Mouse (Mus musculus): ENCODE results near the gene St8sia4.

Gene St8sia4

GRCm38 (mm10) chr1:95667435-95668252 lies at the start of gene St8sia4:
Gene St8sia4, minus strand, starts transcription at chr1:95667571.
- peak; percentile 65 for DNase-seq (ENCODE audit: low read depth, low spot score)

DNA sequence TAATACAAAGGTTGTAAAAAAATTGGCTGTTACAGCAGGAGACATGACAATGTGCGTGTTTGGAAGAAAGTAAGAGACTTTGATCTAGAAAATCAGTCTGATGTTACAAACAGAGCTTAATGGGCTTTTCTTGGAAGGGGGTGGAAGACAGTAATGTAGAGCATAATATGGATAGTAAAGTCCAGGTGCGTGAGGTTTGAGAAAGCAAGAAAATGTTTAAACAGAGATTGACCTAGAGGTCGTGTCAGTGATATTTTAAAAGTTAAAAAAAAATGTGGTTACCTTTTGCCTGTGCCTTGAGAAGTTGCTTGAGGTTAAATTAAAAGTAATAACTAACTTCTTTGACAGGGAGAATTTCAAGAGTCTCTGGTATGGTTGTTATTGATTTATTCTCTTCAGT lies 41.8 kb upstream of the St8sia4 start:
- DNase-seq (ENCODE audit: low read depth, low spot score) = no peak

DNA sequence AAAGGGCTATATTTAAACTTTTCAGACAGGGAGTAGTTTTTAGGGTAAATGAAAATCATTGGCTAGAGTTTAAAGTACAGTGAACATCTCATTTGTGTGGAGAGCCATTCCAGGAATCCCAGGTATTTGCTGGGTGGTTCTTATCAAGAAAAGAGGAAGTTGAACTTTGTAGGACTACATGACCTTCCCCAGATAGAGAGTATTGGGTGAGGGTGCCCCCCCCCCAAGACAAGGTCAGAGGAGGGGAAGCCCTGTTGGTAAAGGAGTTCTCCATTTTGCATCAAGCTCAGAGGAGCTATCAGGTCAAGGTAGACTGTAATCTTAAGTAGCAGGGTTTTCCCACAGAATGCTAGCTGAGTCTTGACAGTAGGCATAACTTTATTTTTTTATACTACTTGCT lies 32.5 kb upstream of the St8sia4 start:
- no peak for DNase-seq (ENCODE audit: low read depth, low spot score)

- no peak for DNase-seq (ENCODE audit: low read depth, low spot score)
Observed at GRCm38 (mm10) chr1:95674052-95674451, 6.7 kb upstream of the St8sia4 start.

DNA sequence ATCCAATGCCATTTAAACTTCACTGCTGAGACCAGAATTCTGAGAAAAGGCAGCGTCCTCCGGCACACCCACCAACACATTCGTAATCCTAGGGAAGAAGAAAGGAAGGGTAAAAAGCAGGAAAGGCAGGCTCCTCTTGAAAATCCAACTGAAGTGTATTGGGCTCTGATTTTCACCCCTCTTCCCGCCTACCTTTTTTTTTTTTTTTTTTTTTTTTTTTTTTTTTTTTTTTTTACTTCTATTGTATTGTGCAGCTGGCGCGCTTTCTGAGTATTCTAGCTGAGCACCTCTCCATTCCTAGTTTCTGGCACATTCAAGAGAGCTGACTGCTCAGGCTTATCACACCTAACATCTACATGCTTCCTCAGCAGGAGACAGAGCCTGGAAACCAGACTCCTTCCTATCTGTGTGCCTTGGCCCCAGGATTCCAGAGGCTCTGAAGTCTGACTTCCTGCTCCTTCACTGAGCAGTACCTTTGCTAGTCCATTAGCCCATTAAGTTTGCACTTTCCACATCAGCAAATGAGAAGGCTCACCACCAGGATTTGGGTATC lies 958 bp upstream of the St8sia4 start:
- no peak for DNase-seq (ENCODE audit: low read depth, low spot score)

- DNase-seq (ENCODE audit: low read depth, low spot score) = no peak
Observed at GRCm38 (mm10) chr1:95666541-95667320, 640 bp downstream of the St8sia4 start.

DNA sequence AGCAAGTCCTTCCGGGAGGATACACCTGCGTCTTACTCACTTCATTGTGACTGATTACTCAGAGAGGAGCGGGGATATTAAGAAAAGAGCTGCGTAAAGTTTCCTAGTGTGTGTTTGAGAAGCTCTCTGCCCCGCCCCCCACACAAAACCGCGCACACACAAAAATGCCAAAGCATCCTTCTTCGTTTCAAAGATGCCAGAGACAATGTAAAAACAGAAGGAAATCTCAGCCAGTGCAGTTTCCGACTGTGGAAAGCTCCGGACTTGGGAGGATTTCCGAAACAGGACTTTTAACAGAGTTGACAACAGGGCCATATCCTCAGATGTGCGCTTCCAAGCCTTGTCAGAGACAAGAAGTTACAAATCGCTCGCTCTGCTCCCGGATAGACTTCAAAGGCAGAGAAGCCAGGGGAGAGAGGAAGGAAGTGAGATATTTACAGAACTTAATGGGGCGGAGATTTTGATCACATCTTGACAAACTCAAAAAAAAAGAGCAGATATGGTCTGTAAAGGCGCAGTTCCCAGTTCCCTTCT lies 1.4 kb downstream of the St8sia4 start:
- no peak for DNase-seq (ENCODE audit: low read depth, low spot score)

DNA sequence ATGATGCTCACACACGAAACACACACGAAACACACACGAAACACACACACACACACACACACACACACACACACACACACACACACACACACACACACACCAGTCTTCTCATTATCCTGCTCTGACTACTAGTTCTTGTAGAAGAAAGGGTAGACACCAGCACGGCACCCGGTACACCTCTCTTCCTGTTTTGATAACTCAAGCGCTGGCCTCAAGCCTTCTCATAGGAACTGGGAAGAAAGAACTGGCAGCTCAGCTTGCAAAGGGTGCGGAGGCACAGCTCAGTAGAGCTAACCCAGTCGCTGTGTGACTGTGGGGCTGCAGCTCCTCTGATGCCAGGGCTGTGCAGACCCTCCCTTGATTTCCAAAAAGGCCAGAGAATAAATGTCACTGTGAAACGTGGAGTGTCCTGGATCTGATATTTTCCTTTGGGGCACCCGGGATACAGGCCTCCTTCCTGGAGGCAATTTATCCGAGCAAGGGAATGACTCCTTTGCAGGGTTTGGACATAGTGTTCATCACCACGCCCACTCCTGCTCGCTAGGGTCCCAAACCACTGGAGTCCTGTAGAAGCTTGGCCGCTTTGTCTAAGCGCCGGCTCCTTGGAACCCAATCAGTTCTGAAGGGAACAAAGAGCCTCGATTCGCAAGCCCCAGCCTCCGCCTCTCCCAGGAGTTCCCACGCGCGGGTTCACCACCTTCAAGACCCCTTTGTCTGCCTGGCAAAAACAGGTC lies 2.2 kb downstream of the St8sia4 start:
- no peak for DNase-seq (ENCODE audit: low read depth, low spot score)

GRCm38 (mm10) chr1:95664321-95664825 lies 3.0 kb downstream of the St8sia4 start:
- no peak for DNase-seq (ENCODE audit: low read depth, low spot score)

GRCm38 (mm10) chr1:95657051-95657668 lies 10.2 kb downstream of the St8sia4 start:
- DNase-seq (ENCODE audit: low read depth, low spot score) = no peak

GRCm38 (mm10) chr1:95655564-95655963 lies 11.8 kb downstream of the St8sia4 start:
- DNase-seq (ENCODE audit: low read depth, low spot score) = no peak

- DNase-seq (ENCODE audit: low read depth, low spot score) = no peak
Observed at GRCm38 (mm10) chr1:95653445-95653844, 13.9 kb downstream of the St8sia4 start.

GRCm38 (mm10) chr1:95644292-95644691 lies 23.1 kb downstream of the St8sia4 start:
- DNase-seq (ENCODE audit: low read depth, low spot score) = no peak

DNA sequence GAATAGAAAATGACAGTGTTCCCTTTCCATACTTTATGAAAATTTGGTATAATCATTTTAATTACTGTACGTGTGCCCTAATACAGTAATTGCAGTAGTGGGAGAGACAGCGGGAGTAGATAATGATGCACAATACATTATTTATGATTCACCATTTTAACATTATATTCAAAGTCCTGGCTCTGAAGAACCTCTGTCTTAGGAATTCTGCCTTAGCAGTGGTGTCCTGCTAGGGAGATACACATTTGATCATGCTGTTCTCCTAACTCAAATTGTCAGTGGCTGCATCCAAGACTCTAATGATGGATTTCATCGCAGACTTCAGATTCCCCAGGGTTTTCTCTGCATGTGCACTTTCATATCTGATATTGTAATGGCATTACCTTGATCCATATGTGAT lies 28.4 kb downstream of the St8sia4 start:
- DNase-seq (ENCODE audit: low read depth, low spot score) = no peak

DNA sequence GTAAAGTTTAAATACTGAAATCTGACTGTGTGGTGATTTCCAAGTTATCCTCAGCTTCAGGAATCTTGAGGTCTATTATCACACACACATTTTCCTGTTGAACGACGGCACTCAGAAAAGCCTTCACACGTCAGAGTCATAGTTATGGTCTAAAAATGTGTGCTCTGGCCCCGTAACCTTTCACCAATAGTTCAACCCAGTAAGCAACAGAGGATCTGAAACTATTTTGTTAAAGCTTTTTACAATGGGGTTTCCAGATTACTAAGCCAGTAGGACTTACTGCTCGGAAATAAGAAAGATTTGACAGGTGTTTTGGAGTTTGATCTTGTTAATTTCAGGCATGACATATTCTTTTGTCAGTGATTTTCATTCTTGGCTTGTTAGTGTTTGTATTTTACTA lies 43.0 kb downstream of the St8sia4 start:
- DNase-seq (ENCODE audit: low read depth, low spot score) = no peak

- no peak for DNase-seq (ENCODE audit: low read depth, low spot score)
Observed at GRCm38 (mm10) chr1:95618647-95619046, 48.7 kb downstream of the St8sia4 start.

- no peak for DNase-seq (ENCODE audit: low read depth, low spot score)
Observed at GRCm38 (mm10) chr1:95618125-95618524, 49.2 kb downstream of the St8sia4 start.

DNA sequence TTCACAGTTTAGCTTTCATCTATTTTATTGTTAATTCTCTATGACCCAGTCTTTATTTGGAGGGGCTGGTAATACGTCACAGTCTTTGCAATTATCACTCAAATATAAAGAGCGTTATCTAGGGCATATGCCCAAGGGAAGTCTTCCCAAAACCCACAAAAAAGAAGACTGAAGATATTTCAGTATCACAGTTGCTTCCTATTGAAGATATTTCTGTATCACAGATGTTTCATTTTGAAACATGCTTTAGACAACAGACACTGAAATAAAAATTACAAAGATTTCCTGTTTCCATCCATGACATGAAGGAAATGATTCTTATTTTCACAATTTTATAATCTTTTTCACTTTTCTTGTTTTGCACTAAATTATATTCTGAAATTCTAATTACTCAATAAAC lies 57.4 kb downstream of the St8sia4 start:
- DNase-seq (ENCODE audit: low read depth, low spot score) = no peak

DNA sequence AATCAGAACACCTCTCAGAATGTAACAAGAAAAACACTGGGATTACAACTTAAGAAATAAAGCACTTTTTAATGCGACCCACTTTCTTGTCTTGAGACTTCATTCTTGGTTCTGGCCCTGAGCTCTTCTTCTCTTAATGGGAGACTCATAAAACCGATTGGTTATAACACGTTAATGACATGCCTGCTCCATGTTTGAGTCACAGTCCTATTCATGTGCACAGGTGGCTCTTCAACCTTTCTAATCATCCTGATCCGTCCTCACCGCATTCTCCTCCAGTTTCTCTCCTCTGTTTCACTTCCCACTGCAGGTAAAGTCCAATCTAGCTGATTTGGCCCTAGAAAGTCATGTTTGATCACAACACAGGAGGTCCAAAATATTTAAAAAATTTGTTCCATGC lies 58.3 kb downstream of the St8sia4 start:
- no peak for DNase-seq (ENCODE audit: low read depth, low spot score)

GRCm38 (mm10) chr1:95605458-95605857 lies 61.9 kb downstream of the St8sia4 start:
- no peak for DNase-seq (ENCODE audit: low read depth, low spot score)

DNA sequence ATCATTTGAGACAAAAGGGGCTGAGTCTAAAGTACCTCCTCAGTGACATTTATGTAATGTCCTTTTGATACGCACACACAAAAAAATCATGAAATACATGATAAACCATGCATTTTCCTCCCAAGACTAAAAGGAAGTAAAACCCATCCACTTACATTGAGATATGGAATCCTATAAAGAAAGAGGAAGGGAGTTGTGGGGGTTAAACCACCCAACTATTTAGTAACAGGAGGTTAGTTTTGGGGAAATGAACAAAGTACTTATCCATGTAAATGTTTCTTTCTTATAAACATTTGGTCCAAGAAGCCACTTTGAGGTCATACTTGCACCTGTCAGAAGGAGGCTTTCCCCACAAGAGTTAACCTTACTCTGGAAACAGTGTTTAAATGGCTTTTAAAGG lies 69.3 kb downstream of the St8sia4 start:
- DNase-seq (ENCODE audit: low read depth, low spot score) = no peak
